Mouse (Mus musculus) R1 (cell line): ENCODE results near the gene Prkab2.

ENCODE experiments used
- DNase-seq: peaks from one replicate; pipeline ENCODE4 v3.0.0-alpha.2; 2018; ENCODE audit warnings: low read depth, low spot score

The Prkab2 gene

GRCm38 (mm10) chr3:97657655-97658411 lies at the start of gene Prkab2:
TSS of gene Prkab2 (plus strand) at chr3:97658193.
- DNase-seq: peak; percentile 97

GRCm38 (mm10) chr3:97609201-97609844 lies 48.7 kb upstream of the Prkab2 start:
- peak; percentile 72 for DNase-seq

GRCm38 (mm10) chr3:97609845-97610410 lies 48.1 kb upstream of the Prkab2 start, which contains the start of gene Chd1l:
TSS of gene Chd1l (minus strand) at chr3:97610203.
- DNase-seq: peak; percentile 90

GRCm38 (mm10) chr3:97611021-97611420 lies 47.0 kb upstream of the Prkab2 start:
- DNase-seq: no peak

GRCm38 (mm10) chr3:97615154-97615553 lies 42.8 kb upstream of the Prkab2 start:
- DNase-seq: no peak

- no peak for DNase-seq
Observed at GRCm38 (mm10) chr3:97615933-97616332, 42.1 kb upstream of the Prkab2 start.

- no peak for DNase-seq
Observed at GRCm38 (mm10) chr3:97617091-97617825, 40.7 kb upstream of the Prkab2 start.

GRCm38 (mm10) chr3:97617899-97618298 lies 40.1 kb upstream of the Prkab2 start:
- no peak for DNase-seq

GRCm38 (mm10) chr3:97620657-97621056 lies 37.3 kb upstream of the Prkab2 start:
- DNase-seq: no peak

- DNase-seq: no peak
Observed at GRCm38 (mm10) chr3:97624611-97625010, 33.4 kb upstream of the Prkab2 start.

- DNase-seq: no peak
Observed at GRCm38 (mm10) chr3:97627893-97628292, 30.1 kb upstream of the Prkab2 start.

GRCm38 (mm10) chr3:97628391-97629001 lies 29.5 kb upstream of the Prkab2 start, which contains the start of gene Fmo5:
TSS of gene Fmo5 (plus strand) at chr3:97628804.
- peak; percentile 67 for DNase-seq

GRCm38 (mm10) chr3:97629941-97630340 lies 28.1 kb upstream of the Prkab2 start:
- DNase-seq: no peak

- no peak for DNase-seq
Observed at GRCm38 (mm10) chr3:97630746-97631145, 27.2 kb upstream of the Prkab2 start.

GRCm38 (mm10) chr3:97631258-97631860 lies 26.6 kb upstream of the Prkab2 start:
- DNase-seq: no peak

- DNase-seq: no peak
Observed at GRCm38 (mm10) chr3:97633456-97633855, 24.5 kb upstream of the Prkab2 start.

GRCm38 (mm10) chr3:97634288-97634761 lies 23.7 kb upstream of the Prkab2 start:
- no peak for DNase-seq

GRCm38 (mm10) chr3:97641396-97641795 lies 16.6 kb upstream of the Prkab2 start:
- DNase-seq: no peak

GRCm38 (mm10) chr3:97642001-97642400 lies 16.0 kb upstream of the Prkab2 start:
- DNase-seq: no peak

GRCm38 (mm10) chr3:97648518-97648917 lies 9.5 kb upstream of the Prkab2 start:
- no peak for DNase-seq

GRCm38 (mm10) chr3:97649022-97649421 lies 9.0 kb upstream of the Prkab2 start:
- DNase-seq: no peak
